Mouse (Mus musculus) liver, postnatal 0 days (tissue): ENCODE results near the gene Fam166a. TPM values are rescaled to one million over a fixed set of nuclear protein-coding genes. Genes with fewer than 3 reads are reported as not detected.

Source experiments
- ATAC-seq: fragments of 200-750 bp; cut with Nextera tagmentation; 2 replicates; pipeline ENCODE4 v1.8.0; 2017; ENCODE audit warnings: mild to moderate bottlenecking, moderate library complexity
- DNase-seq: peaks from one replicate; pipeline ENCODE4 v3.0.0-alpha.2; 2016
- H3K27ac ChIP-seq: fragments of 300-500 bp; sonication (generic); 2 replicates; pipeline ENCODE4 v1.5.1; 2014; ENCODE audit warnings: antibody characterized with exemption, moderate library complexity, mild to moderate bottlenecking, low read depth
- H3K27me3 ChIP-seq: fragments of 300-500 bp; sonication (generic); 2 replicates; pipeline ENCODE4 v1.6.1; 2014; ENCODE audit warnings: low read length, control low read depth, mixed read lengths; ENCODE audit not compliant: insufficient read depth
- H3K36me3 ChIP-seq: fragments of 300-500 bp; sonication (generic); replicated peaks from 2 replicates; pipeline ENCODE4 v1.6.1; 2014; ENCODE audit warnings: mild to moderate bottlenecking, control low read depth, low read length, moderate library complexity, mixed read lengths; ENCODE audit not compliant: insufficient read depth
- H3K4me1 ChIP-seq: fragments of 300-500 bp; sonication (generic); 2 replicates; pipeline ENCODE4 v1.6.1; 2014; ENCODE audit warnings: antibody characterized with exemption, mild to moderate bottlenecking, control low read depth; ENCODE audit not compliant: insufficient read depth
- H3K4me2 ChIP-seq: fragments of 300-500 bp; sonication (generic); 2 replicates; pipeline ENCODE4 v1.6.1; 2014; ENCODE audit warnings: low read depth, mild to moderate bottlenecking, low read length, moderate library complexity, mixed read lengths
- H3K4me3 ChIP-seq: fragments of 300-500 bp; sonication (generic); 2 replicates; pipeline ENCODE4 v1.5.1; 2014; ENCODE audit warnings: low read depth, low read length
- H3K9ac ChIP-seq: fragments of 300-500 bp; sonication (generic); replicated peaks from 2 replicates; pipeline ENCODE4 v1.6.1; 2014; ENCODE audit warnings: mild to moderate bottlenecking, moderate library complexity
- H3K9me3 ChIP-seq: fragments of 300-500 bp; sonication (generic); 2 replicates; pipeline ENCODE4 v1.6.1; 2016; ENCODE audit warnings: mild to moderate bottlenecking, control low read depth, low read length, mixed read lengths
- CTCF ChIP-seq: sonication (generic); IDR thresholded peaks from 2 replicates; pipeline ENCODE4 v1.5.1; 2016; ENCODE audit warnings: antibody characterized with exemption, low read depth
- EP300 ChIP-seq: IDR thresholded peaks from 2 replicates; pipeline ENCODE4 v1.6.1; 2016; ENCODE audit warnings: antibody characterized with exemption, low read depth, mild to moderate bottlenecking
- WGBS: fragments of 180-500 bp; shearing (Covaris S2); extraction: QIAGEN DNeasy Blood & Tissue Kit; methylation state at CpG from one replicate; pipeline ENCODE4 v1.1.7; 2014; ENCODE audit not compliant: insufficient replicate concordance; 5-methylcytosine and 5-hydroxymethylcytosine counted together
- polyA plus RNA-seq: library from polyadenylated mRNA; unstranded; fragments of >200 nt; fragmentation: Nextera tagmentation; extraction: Ambion mirVana; gene quantifications from 2 replicates; pipeline ENCODE4 v1.2.1, GENCODE M21; 2015

Gene Fam166a
- polyA plus RNA-seq, 1 experiment from 2014 or later: not detected

- H3K9me3 ChIP-seq: no peaks in the 10 kb centered on the region
- DNase-seq (no peak), ATAC-seq (no peak)
- no peak for TF ChIP-seq EP300
- TF ChIP-seq CTCF: no peak
- no peak overlapping the region for H3K9ac ChIP-seq
- WGBS: 89% methylated on average over 4 of the region's 4 CpGs
- H3K27ac ChIP-seq: no peak overlapping the region
- H3K36me3 ChIP-seq: no peaks in the 10 kb centered on the region
- 0 out of 2 replicates have a peak, but pooled peaks cover 4% of the 10 kb centered on the region for H3K27me3 ChIP-seq
- no peak overlapping the region for H3K4me3 ChIP-seq
- H3K4me2 ChIP-seq: no peak overlapping the region
- H3K4me1 ChIP-seq: peaks cover 39% of the 10 kb centered on the region
Measured at GRCm38 (mm10) chr2:25173821-25174220, 44.7 kb upstream of the Fam166a start.

- TF ChIP-seq CTCF (no peak), EP300 (no peak)
- Histone ChIP-seq H3K4me2 (no peak overlapping the region), H3K36me3 (no peaks in the 10 kb centered on the region), H3K9me3 (no peaks in the 10 kb centered on the region), H3K4me3 (no peak overlapping the region), H3K27ac (no peak overlapping the region), H3K9ac (no peak overlapping the region), H3K4me1 (peaks cover 32% of the 10 kb centered on the region), H3K27me3 (peaks cover 13% of the 10 kb centered on the region)
- whole genome bisulfite sequencing: 35% methylated on average over 7 of the region's 7 CpGs
- peak; percentile 28; the same call in 1 of the 2 replicates for ATAC-seq
- peak; percentile 27 for DNase-seq
Measured at GRCm38 (mm10) chr2:25174866-25175689, 43.5 kb upstream of the Fam166a start.

- Histone ChIP-seq H3K4me1 (peaks cover 31% of the 10 kb centered on the region), H3K27me3 (peaks cover 18% of the 10 kb centered on the region), H3K4me2 (no peak overlapping the region), H3K36me3 (no peaks in the 10 kb centered on the region), H3K4me3 (no peak overlapping the region), H3K9me3 (no peaks in the 10 kb centered on the region), H3K9ac (no peak overlapping the region), H3K27ac (no peak overlapping the region)
- no peak for DNase-seq
- ATAC-seq: no peak
- WGBS: 77% methylated on average over 4 of the region's 4 CpGs
- no peak for TF ChIP-seq CTCF
- TF ChIP-seq EP300: no peak
Measured at GRCm38 (mm10) chr2:25175690-25176078, 42.9 kb upstream of the Fam166a start.

- ATAC-seq: no peak
- TF ChIP-seq CTCF: no peak
- no peak for TF ChIP-seq EP300
- H3K27ac ChIP-seq: no peak overlapping the region
- H3K4me3 ChIP-seq: no peak overlapping the region
- peaks cover 40% of the 10 kb centered on the region for H3K4me1 ChIP-seq
- no peak overlapping the region for H3K4me2 ChIP-seq
- H3K9me3 ChIP-seq: no peaks in the 10 kb centered on the region
- H3K36me3 ChIP-seq: no peaks in the 10 kb centered on the region
- 65% methylated on average over 6 of the region's 6 CpGs for WGBS
- H3K27me3 ChIP-seq: peaks cover 26% of the 10 kb centered on the region
- H3K9ac ChIP-seq: no peak overlapping the region
- peak; percentile 15 for DNase-seq
Measured at GRCm38 (mm10) chr2:25176573-25176972, 42.0 kb upstream of the Fam166a start.

- ATAC-seq (no peak), DNase-seq (no peak)
- Histone ChIP-seq H3K9ac (no peak overlapping the region), H3K27ac (no peak overlapping the region), H3K4me3 (no peak overlapping the region), H3K36me3 (no peaks in the 10 kb centered on the region), H3K9me3 (no peaks in the 10 kb centered on the region), H3K4me2 (no peak overlapping the region), H3K27me3 (peaks cover 28% of the 10 kb centered on the region), H3K4me1 (peaks cover 44% of the 10 kb centered on the region)
- TF ChIP-seq CTCF (no peak), EP300 (no peak)
- WGBS: 59% methylated on average over 4 of the region's 4 CpGs
Measured at GRCm38 (mm10) chr2:25177076-25177475, 41.5 kb upstream of the Fam166a start.

GRCm38 (mm10) chr2:25177685-25178084 is 40.9 kb upstream of the Fam166a start:
- no peak for TF ChIP-seq EP300
- Histone ChIP-seq H3K4me3 (no peak overlapping the region), H3K9ac (no peak overlapping the region), H3K9me3 (no peaks in the 10 kb centered on the region), H3K4me2 (no peak overlapping the region), H3K36me3 (no peaks in the 10 kb centered on the region), H3K4me1 (peaks cover 42% of the 10 kb centered on the region), H3K27ac (no peak overlapping the region), H3K27me3 (peaks cover 31% of the 10 kb centered on the region)
- DNase-seq: peak; percentile 24
- ATAC-seq: no peak
- whole genome bisulfite sequencing: 69% methylated on average over 6 of the region's 6 CpGs
